Mouse (Mus musculus) midbrain, embryonic 10.5 days (tissue): ENCODE measurements around the gene Slc16a6. TPM values are rescaled to one million over a fixed set of nuclear protein-coding genes. Genes with fewer than 3 reads are reported as not detected.

Experiments used
- DNase-seq: peaks from one replicate; pipeline ENCODE4 v3.0.0-alpha.2; 2017; ENCODE audit warnings: low spot score
- H3K27ac ChIP-seq: fragments of 300-500 bp; sonication (generic); replicated peaks from 2 replicates; pipeline ENCODE4 v1.5.1; 2016; ENCODE audit warnings: mild to moderate bottlenecking
- H3K27me3 ChIP-seq: fragments of 300-500 bp; sonication (generic); 2 replicates; pipeline ENCODE4 v1.6.1; 2016; ENCODE audit warnings: low read depth, mild to moderate bottlenecking; ENCODE audit not compliant: poor library complexity, severe bottlenecking
- H3K36me3 ChIP-seq: fragments of 300-500 bp; sonication (generic); 2 replicates; pipeline ENCODE4 v1.6.1; 2016; ENCODE audit warnings: mild to moderate bottlenecking, moderate library complexity
- H3K4me1 ChIP-seq: fragments of 300-500 bp; sonication (generic); 2 replicates; pipeline ENCODE4 v1.6.1; 2016
- H3K4me3 ChIP-seq: fragments of 300-500 bp; sonication (generic); 2 replicates; pipeline ENCODE4 v1.5.1; 2016; ENCODE audit warnings: mild to moderate bottlenecking, moderate library complexity
- H3K9me3 ChIP-seq: fragments of 300-500 bp; sonication (generic); replicated peaks from 2 replicates; pipeline ENCODE4 v1.6.1; 2016; ENCODE audit warnings: mild to moderate bottlenecking
- WGBS: fragments of 180-500 bp; shearing (Covaris S2); methylation state at CpG from one replicate; pipeline ENCODE4 v1.1.7; 2016; 5-methylcytosine and 5-hydroxymethylcytosine counted together
- polyA plus RNA-seq: library from polyadenylated mRNA; unstranded; fragments of >200 nt; fragmentation: Nextera tagmentation; extraction: Ambion mirVana; gene quantifications from 2 replicates; pipeline ENCODE4 v1.2.1, GENCODE M21; 2016

The Slc16a6 gene
- polyA plus RNA-seq: 5.0 and 5.5 TPM in 2 replicates

DNA sequence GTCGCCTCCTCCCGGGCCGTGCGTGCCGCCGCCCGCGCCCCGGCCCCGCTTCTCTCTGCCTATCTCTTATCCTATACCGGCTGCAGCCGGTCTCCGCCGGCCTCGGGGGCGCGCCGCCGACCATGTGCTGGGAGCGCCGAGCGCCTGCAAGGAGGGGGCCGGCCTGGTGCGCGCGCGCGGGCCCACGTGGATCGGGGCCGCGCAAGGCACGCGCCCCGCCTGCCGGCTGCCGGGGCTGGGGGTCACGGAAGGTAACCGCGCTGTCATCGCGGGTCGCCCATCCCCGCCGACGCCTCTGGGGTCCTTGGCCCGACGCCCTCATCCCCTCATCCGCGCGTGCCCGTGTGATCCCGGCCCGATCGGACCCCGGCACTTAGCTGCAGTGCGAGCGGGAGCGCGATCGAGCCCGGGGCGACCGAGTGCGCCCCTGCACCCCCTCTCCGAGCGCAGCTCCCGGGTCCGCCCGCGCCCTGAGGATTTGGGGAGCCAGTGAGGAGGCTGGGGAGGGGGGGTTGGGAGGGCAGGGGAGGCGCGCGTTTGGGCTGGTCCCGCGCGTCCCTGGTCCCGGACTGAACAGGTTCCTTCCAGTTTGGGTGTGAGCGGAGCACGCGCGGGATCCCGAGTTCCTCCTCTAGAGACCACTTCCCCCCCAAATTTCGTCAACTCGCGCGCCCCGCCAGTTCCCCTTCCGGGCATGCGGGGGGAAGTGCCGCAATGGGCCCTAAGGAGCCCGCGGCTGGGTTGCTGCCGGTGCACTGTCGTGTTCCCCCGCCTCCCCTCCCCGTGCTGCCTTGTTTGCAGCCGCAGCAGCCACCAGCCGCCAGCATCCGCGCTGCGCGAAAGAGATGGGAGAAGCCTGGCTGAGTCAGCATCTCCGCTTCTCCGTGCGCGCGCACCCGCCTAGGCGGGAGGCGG lies at the start of gene Slc16a6, which contains the start of gene Arsg:
Gene Slc16a6 (minus strand): TSS at position 428 of the 915 bp plus-strand sequence.
Gene Arsg (plus strand): TSS at position 204 of the 915 bp plus-strand sequence.
- peaks cover 29% of the 10 kb centered on the region for H3K27me3 ChIP-seq
- H3K9me3 ChIP-seq: no peaks in the 10 kb centered on the region
- WGBS: under 1% methylated on average over 110 of the region's 111 CpGs
- H3K27ac ChIP-seq: peak within 1 kb of the TSS; percentile 99
- peak; percentile 93 for DNase-seq
- H3K4me3 ChIP-seq: peak within 1 kb of the TSS; percentile 85
- peaks cover 70% of the 10 kb centered on the region for H3K4me1 ChIP-seq
- no peaks in the 10 kb centered on the region for H3K36me3 ChIP-seq

DNA sequence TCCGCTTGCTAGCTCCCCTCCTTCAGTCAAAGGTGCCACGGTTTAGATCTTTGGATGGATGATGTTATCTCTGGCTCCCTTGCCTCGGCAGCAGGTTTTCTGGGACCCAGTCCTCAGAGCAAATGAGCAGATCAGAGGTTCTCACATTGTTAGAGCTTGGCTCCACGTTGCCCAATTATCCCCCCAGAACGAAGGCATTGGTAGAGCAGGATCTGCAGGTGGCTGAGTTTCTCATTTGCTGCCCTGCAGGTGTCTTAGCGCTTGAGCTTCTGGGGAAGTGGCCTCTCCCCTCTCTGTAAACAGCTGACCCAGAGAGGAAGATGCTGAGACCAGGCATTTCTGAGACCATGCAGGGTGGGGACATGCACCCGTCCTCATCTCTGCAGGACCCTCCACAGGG lies 47.6 kb upstream of the Slc16a6 start:
- Histone ChIP-seq H3K4me1 (peaks cover 3% of the 10 kb centered on the region; the same call in 1 of the 2 replicates), H3K27me3 (no peaks in the 10 kb centered on the region), H3K4me3 (no peak overlapping the region), H3K9me3 (no peaks in the 10 kb centered on the region), H3K36me3 (no peaks in the 10 kb centered on the region), H3K27ac (0 out of 2 replicates have a peak overlapping the region, but pooled peaks have one; percentile 38)
- WGBS: 36% methylated on average over 7 of the region's 7 CpGs
- no peak for DNase-seq

DNA sequence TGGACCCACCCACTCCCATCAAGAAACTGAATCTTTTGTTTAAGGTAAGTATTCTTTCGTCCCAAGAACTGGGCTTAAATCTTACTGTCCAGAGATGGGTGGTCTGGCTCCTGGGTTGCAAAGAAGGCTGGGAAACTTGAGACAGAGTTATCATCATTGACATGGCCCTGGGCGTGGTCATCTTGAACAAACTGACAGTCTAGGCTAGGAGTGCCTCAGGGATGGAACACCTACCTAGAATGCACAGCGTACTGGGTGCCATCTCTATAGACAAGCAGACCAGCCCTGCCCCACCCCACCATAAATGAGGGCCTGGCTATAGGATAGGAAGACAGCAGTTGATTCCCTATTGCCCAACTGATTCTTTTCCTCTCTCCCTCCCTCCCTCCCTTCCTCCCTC lies 44.4 kb upstream of the Slc16a6 start:
- WGBS: 91% methylated on average over 3 of the region's 3 CpGs
- DNase-seq: no peak
- Histone ChIP-seq H3K4me3 (no peak overlapping the region), H3K9me3 (no peaks in the 10 kb centered on the region), H3K4me1 (peaks cover 3% of the 10 kb centered on the region; the same call in 1 of the 2 replicates), H3K27ac (no peak overlapping the region), H3K36me3 (no peaks in the 10 kb centered on the region), H3K27me3 (no peaks in the 10 kb centered on the region)

DNA sequence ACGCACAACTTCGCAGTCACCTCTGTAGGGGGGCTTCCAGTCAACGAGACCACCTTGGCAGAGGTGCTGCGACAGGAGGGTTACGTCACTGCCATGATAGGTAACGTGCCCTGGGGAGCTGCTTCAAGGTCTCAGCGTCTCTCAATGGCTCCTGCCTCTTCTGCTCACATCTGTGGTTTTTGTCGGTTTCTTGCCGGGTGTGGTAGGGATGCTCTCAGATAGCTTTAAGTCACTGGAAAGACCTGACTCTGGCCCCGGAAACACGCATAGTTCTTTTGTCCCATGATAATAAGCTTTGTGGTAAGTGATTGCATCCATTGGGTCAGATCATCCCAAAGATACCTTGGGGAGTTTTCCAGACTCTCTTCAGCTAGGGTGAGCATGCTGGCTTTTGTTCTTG lies 43.9 kb upstream of the Slc16a6 start:
- Histone ChIP-seq H3K9me3 (no peaks in the 10 kb centered on the region), H3K27ac (no peak overlapping the region), H3K4me1 (peaks cover 3% of the 10 kb centered on the region; the same call in 1 of the 2 replicates), H3K36me3 (no peaks in the 10 kb centered on the region), H3K27me3 (no peaks in the 10 kb centered on the region), H3K4me3 (no peak overlapping the region)
- DNase-seq: no peak
- WGBS: 92% methylated on average over 11 of the region's 11 CpGs

DNA sequence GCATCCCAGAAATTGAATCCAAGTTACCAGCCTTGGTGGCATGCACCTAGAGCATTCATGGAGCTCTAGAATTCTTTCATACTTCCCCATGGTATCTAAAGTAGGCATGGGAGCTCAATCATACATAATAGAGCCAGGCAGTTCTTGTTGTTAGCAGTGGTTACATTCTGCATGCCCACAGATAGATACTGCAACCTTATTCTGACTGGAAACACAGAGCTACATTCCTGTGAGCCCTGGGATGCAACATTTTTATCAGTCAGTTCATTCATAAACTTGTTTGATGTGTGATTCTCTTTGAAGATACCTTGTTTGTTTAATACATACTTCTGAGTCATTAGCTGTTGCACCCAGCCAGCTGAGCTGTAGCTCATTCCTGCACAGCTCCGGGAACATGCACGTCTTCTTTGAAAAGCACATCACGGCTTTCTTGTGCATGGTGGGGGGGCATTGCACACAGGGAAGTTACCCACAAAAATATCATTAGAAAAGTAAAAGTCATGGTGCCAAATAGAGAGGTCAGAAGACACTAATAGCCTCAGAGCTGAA lies 40.7 kb upstream of the Slc16a6 start:
- Histone ChIP-seq H3K4me1 (no peaks in the 10 kb centered on the region), H3K27me3 (no peaks in the 10 kb centered on the region), H3K4me3 (no peak overlapping the region), H3K9me3 (no peaks in the 10 kb centered on the region), H3K36me3 (no peaks in the 10 kb centered on the region), H3K27ac (no peak overlapping the region)
- no peak for DNase-seq
- 87% methylated on average over 3 of the region's 3 CpGs for WGBS

DNA sequence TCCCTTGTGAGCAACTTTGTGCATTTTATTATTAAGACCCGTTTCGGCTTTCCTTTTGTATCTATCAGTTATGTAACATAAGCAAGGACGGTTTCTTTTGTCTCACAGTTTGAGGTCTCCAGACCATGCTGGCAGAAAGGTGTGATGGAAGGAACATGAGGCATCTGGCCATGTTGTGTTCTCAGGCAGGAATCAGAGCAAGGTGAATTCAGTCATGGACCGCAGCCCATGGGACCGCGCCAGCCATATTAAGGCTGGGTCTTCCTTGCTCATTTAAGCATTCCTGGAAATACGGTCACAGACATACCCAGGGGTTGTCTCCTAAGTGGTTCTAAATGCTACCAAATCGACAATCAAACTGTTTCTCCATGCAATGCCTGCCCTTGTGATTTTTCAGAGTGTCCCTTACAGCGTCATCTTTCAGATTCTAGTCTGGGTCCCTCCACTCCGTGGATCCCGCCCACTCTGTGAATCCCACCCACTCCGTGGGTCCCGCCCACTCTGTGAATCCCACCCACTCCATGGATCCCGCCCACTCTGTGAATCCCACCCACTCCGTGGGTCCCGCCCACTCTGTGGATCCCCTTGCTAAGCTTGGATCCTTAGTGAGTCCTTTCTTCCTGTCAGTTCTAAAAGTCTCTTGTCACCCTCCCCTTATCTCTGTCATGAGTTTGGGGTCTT lies 39.7 kb upstream of the Slc16a6 start:
- no peak overlapping the region for H3K27ac ChIP-seq

DNA sequence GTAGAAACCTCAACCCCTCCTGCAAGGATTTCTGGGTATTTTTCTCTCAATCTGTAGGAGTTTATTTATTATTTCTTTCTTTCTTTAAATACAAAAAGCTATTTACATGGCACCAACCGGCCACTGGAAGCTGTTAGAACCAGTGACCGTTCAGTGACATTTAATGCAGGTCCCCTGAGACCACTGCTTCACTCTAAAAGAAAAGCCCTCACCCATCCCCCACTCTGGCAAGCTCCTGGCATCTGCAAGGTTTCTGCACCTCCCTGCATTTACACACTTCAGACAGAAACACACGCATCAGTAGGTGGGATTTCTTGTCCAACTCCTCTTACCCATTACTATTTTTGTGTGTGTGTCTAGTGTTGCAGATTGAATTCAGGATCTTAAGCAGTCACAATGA lies 33.7 kb upstream of the Slc16a6 start:
- H3K27me3 ChIP-seq: no peaks in the 10 kb centered on the region
- H3K36me3 ChIP-seq: no peaks in the 10 kb centered on the region
- no peak overlapping the region for H3K4me3 ChIP-seq
- H3K9me3 ChIP-seq: no peaks in the 10 kb centered on the region
- DNase-seq: no peak
- no peak overlapping the region for H3K27ac ChIP-seq
- 55% methylated on average over 3 of the region's 3 CpGs for WGBS
- peaks cover 15% of the 10 kb centered on the region for H3K4me1 ChIP-seq

More for the DNA sequence above, 39.7 kb upstream of the Slc16a6 start:
- WGBS: 84% methylated on average over 16 of the region's 16 CpGs
- Histone ChIP-seq H3K36me3 (no peaks in the 10 kb centered on the region), H3K9me3 (no peaks in the 10 kb centered on the region), H3K4me3 (no peak overlapping the region), H3K4me1 (0 out of 2 replicates have a peak, but pooled peaks cover under 1% of the 10 kb centered on the region), H3K27me3 (no peaks in the 10 kb centered on the region)
- DNase-seq: no peak

- Histone ChIP-seq H3K36me3 (no peaks in the 10 kb centered on the region), H3K27me3 (no peaks in the 10 kb centered on the region), H3K4me3 (no peak overlapping the region), H3K9me3 (no peaks in the 10 kb centered on the region), H3K27ac (no peak overlapping the region), H3K4me1 (peaks cover 15% of the 10 kb centered on the region)
- 80% methylated on average over 4 of the region's 4 CpGs for WGBS
- DNase-seq: no peak
These were observed 32.4 kb upstream of the Slc16a6 start for GRCm38 (mm10) chr11:109505823-109506222.

DNA sequence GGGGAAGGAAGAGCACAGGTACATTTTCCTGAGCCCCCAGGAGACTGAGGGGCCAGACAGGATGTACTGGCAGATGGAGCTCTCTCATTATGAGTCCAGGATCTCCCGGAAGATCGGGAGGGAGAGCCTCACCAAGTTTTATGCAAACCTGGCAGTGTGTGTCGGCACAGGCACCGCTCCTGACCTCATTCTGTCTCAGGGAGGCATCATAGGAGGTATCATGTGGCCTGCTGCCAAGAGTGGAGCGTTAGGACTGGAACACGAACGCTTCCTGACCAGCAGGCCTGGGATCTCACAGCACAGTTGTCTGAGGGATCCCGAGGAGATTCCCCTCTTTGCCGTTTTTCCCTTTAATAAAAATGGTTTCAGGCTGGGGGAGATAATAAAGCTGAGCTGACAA lies 31.6 kb upstream of the Slc16a6 start:
- Histone ChIP-seq H3K4me3 (no peak overlapping the region), H3K36me3 (no peaks in the 10 kb centered on the region), H3K9me3 (no peaks in the 10 kb centered on the region), H3K4me1 (peaks cover 15% of the 10 kb centered on the region), H3K27ac (no peak overlapping the region), H3K27me3 (no peaks in the 10 kb centered on the region)
- no peak for DNase-seq
- 88% methylated on average over 9 of the region's 9 CpGs for WGBS

DNA sequence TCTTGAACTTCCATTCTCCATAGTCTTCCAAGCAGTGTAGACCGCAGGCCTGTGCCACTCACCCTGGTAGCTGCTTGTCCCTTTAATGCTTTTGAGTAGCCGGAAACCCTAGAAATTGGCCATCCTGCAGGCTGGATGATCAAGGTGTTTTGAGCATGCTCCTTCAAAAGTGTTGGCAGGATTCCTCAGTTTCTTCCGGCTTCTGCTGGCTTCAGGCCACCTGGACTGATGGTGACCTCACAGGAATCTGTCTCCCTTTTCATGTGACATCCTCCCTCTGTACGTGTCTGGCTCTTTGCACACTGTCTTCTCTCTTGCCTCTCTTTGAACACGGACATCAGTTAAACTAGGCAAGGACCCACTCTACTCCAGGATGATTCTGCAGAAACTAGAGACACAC lies 26.8 kb upstream of the Slc16a6 start:
- Histone ChIP-seq H3K4me1 (peaks cover 32% of the 10 kb centered on the region), H3K27me3 (no peaks in the 10 kb centered on the region; the same call in 1 of the 2 replicates), H3K27ac (no peak overlapping the region), H3K9me3 (no peaks in the 10 kb centered on the region), H3K4me3 (no peak overlapping the region), H3K36me3 (no peaks in the 10 kb centered on the region)
- WGBS: 90% methylated on average over 5 of the region's 5 CpGs
- DNase-seq: no peak

DNA sequence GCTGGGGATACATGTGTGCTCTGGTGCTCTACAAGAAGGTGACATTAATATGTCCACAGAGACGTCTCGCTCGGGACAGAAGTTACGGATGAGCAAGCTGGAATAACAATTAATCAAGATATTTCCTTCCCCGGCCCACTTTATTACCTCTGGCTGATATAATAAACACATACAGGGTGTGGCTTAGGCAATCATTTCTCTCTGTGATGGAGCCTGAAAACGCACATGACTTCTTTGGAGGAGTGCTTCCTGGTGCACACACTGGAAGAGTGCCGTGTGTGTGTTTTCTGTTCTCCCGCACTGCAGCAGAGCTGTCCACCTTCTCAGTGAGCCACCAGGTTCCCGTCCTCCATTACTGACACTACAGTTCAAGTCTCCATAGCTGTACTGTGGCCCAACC lies 24.6 kb upstream of the Slc16a6 start:
- no peak overlapping the region for H3K27ac ChIP-seq
- no peak for DNase-seq
- H3K4me3 ChIP-seq: no peak overlapping the region
- no peaks in the 10 kb centered on the region for H3K36me3 ChIP-seq
- no peaks in the 10 kb centered on the region for H3K9me3 ChIP-seq
- 89% methylated on average over 9 of the region's 9 CpGs for WGBS
- peaks cover 40% of the 10 kb centered on the region for H3K4me1 ChIP-seq
- H3K27me3 ChIP-seq: no peaks in the 10 kb centered on the region; the same call in 1 of the 2 replicates

- Histone ChIP-seq H3K27me3 (no peaks in the 10 kb centered on the region; the same call in 1 of the 2 replicates), H3K4me1 (peaks cover 40% of the 10 kb centered on the region), H3K4me3 (no peak overlapping the region), H3K36me3 (no peaks in the 10 kb centered on the region), H3K9me3 (no peaks in the 10 kb centered on the region), H3K27ac (no peak overlapping the region)
- WGBS: 77% methylated on average over 6 of the region's 6 CpGs
- no peak for DNase-seq
These were observed 23.8 kb upstream of the Slc16a6 start for GRCm38 (mm10) chr11:109496996-109497714.
